Mouse (Mus musculus): Measurements from ENCODE around the gene Gmppb.

- TF ChIP-seq POLR2A (IDR thresholded peaks at IDR 0.05; ENCODE audit: extremely low read depth, insufficient read depth, low read length) (no peak), CTCF (IDR thresholded peaks at IDR 0.05; ENCODE audit: extremely low read depth, insufficient read depth, low read length) (no peak)
Measured at GRCm38 (mm10) chr9:108069529-108069928, 20.5 kb downstream of the Gmppb start.
